Mouse (Mus musculus): Measurements from ENCODE around the gene Dll1. TPM values are rescaled to one million over a fixed set of nuclear protein-coding genes. Genes with fewer than 3 reads are reported as not detected.
A peak's percentile ranks its signal among the peaks of the same experiment; 100 is the strongest.

Dll1 gene
- total RNA-seq, 4 experiments from 2014 or later: 5.8 to 10.6 (median 8.0) TPM

DNA sequence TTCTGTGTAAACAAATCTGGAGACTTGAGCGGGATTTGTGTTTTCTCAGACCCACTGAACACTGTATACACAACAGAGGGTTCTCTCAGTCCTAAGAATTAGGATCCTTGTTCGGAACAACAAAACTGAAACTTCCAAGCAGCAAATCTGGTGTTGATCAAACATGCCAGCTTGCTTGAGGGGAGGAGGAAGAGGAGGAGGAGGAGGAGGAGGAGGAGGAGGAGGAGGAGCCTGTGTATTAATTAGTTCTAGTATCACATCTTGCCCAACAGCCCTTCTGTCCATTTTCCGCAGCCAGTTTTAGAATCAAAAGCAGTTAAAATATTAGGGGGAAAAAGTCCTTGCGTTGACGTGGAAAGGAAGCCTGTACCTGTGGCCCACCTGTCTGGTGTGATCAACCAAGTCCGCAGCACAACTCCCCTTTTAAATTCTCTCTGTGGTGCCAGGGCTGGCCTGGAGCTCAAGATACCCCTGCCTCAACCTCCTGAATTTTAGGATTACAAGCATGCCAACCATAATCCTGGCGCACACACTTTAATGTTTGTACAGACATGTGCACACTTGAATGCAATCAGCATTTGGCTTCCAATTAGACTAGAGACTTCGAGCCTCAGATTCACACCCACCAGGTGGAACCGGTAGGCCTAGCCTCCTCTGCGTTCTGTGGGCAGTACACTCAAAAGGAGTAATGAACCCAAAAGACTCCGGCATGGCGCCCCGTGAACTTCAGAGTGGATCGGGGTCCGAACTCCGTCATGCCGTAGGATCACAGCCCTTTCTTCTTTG is 3.3 kb upstream of the Dll1 start:
- DNase-seq (ENCODE audit: low spot score in 2 of 2): no peak

DNA sequence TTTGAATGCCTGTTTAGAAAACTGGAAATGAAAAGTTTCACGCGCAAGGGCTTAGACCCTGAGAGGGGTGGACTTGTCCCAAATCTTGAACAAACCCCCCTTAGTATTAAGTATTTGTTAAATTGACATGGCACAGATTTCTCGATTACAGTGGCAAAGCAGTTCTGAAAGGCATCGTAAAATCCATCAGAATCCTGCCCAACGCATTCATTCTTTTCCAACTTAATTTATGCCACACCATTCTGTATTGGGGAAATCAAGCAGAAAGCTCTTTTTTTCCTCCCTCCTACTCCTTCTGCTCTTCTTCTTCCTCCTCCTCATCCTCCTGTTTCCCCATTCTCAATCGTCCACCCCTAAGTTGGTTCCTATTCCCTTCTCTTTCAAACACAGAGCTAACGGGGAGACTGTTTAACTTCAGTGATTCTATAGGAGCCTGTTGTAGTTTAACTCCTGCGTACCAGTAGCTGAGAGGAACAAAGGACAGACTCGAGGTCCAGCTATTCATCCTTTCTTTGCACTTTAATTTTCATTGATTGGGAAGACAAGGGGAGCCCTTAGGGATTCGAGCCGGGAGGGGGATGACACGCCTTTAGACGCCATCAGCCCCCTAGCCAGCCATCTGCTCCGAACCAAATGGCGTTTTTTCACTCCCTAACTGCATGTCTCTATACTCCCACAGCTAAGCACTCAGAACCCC is 1.9 kb upstream of the Dll1 start:
- DNase-seq (ENCODE audit: low spot score in 2 of 2): no peak

DNA sequence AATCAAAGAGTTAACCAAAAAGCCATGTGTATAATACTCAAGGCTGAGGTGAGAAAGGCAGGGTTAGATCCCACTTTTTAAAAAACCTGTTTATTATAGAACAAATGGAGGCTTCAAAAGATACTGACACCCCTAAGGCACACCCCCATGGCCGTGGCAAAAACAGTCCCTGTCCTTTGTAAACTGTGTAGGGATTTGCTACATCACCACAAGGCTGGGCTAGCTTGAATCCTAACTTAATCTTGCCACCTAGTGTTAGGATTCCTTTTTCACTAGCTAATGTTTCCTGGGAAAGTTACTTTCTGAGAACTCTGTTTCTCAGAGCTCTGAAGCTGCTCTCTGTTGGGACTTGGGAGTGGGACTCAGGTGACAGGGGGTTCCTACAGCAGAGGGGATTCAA is 1.2 kb upstream of the Dll1 start:
- DNase-seq (ENCODE audit: low spot score in 2 of 2): no peak

DNA sequence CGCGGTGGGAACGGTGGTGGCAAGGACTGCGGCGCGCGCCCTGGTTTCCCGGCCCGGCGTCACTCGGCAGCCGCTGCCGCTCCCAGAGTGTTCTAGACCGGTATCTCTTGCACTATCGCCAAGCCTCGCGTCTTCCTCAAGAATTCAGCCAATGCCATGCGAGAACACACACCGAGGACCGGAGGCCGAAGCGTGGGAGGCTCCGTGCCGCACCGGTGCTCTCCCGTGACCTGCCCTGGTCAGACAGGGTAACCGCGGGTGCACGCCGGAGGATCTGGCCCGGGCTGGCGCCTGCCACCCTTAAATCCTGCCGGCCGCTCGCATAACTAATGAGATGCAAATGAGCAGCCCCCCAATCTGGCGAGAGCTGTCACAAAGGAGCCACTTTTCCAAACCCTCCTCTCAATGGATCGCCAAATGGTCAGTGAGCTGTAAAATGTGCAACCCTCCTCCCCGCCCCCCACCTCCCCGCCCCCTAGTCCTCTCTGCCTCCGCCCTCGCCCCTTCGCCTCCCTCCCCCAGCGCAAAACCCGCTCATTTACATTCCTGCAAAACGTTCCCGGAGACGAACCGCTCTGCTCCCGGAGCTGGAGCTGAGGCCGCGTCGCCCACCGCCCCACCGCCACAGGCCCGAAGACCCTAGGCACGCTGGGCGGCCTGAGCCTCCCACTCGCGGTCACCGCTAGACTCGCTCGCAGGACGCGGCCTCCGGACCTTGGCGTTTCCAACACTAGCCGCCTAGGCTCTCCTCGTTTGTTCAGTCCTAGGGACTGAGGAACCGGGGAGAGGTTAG is 775 bp downstream of the Dll1 start:
- DNase-seq (ENCODE audit: low spot score in 2 of 2): peak; percentile 53 to 58

DNA sequence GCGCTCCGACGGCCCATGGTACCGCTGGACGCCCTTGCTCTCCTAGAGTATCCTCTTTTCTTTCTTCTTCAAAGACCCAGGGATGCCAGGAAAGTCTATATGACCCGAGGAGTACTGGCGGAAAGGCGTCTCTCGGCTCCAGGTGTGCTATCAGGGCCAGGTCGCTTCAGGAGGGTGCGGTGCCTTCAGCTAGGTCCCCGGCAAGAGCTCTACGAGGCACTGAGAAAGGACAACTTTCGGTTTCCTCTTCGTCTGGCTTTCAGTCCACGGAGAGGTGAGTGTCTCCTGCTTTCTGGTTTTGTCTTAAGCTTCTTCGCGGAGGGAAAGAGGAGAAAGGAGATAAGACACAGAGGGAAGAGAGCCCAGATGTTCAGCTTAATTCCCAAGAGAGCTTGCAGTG is 1.4 kb downstream of the Dll1 start:
- no peak for DNase-seq (ENCODE audit: low spot score in 2 of 2)

DNA sequence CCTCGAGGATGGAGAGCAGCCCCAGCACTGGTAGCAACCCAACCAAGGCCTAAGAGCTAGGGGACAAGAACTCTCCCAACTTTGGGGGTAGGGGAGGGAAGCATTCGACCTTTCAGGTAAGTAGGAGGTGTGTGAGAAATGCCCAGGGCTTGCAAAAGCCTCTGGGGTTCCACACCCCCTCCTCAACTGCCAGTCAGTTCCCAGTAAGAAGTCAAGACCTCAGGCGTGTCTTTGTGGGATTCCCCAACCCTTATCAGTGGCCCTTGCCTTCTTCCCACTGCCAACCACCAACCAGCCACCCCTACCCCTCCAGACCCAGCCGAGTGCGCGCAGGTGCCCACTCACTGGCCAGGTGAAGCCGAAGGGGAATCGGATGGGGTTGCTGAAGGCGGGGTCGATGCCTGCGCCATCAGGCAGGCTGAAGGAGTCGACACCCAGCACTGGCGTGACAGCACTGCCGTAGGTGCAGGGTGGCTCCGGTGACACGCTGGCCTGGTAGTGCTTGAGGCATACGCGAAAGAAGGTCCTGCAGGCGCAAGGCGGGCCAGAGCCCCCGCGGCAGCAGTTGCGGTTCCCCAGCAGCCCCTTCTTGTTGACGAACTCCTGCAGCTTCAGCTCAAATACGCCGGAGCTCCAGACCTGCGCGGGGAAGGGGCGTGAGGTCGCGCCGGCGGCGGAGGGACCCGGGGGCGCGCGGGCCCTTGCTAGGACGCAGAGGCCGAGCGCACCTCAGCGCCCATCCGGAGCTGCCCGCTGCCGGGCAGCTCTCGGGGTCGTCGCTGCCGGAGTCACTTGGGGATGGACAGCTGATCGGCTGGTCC is 2.1 kb downstream of the Dll1 start:
- no peak for DNase-seq (ENCODE audit: low spot score in 2 of 2)

DNA sequence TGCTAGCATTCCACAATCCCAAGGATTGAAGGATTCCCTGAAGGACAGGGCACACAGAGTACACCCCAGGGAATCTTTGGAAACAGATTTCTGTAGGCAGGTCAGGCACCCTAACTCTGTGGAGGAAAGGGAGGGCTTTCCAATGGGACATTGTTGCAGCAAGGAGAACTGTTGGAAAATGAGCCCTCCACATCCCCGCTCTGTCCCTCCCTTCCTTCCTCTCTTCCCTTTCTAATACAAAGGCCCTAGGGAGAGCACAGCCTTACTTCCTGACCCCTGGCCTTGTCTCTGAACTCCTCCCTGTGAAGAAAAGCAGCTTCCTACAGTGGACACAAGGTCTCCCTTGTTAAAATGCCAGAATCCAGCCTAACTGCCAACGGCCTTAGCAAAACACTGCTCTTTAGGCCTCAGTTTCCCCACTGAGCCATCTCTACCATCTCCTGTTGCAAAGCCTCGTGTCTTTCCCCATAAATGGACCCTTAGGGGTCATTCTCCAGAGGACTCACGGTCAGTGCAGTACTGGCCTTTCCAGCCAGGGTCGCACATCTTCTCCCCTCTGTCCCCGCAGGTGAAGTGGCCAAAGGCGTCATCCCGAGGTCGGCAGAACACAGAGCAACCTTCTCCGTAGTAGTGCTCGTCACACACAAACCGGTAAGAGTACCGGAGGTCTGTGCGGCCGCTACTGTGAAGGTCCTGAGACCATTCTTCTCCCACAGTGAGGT is 3.6 kb downstream of the Dll1 start:
- DNase-seq (ENCODE audit: low spot score in 2 of 2): no peak

DNA sequence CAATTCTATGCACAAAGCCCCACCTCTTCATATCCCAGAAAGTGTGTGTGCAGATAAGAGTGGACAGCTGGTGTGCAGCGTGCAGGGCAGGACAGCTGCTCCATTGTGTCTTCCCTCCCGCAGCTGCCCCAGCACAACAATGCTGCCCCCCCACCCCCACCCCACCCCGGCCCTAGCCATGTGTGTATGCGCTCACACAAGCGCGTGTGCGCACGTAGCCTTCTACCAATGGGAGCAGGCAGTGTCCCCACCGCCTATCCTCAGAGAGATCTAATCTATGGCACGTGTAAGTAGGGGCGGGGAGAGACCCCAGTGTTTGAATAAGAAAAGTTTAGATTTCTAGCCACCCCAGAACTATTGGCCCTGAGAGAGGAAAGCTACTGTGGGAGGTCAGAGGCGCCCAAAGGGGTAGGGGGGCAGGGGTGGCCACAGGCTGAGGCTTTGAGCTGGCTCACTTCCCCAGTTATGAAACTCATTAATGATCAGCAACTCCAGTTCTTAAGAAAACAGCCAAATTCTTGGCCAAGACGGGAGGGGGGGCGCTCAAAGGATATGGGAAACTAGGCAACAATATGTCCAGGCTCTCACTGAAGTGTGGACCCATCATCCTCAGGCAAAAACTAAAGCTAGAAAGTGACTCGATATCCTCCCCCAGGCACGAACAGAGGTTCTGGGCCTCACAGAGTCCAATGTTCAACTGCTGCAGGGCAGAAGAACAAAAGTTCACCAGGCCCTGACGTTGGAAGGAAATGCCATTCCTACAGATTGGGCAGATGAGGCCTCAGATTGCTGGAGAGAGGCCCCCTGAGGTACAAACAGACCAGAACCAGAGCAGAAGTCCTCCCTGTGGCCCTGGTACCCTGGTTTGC is 4.5 kb downstream of the Dll1 start:
- no peak for DNase-seq (ENCODE audit: low spot score in 2 of 2)

DNA sequence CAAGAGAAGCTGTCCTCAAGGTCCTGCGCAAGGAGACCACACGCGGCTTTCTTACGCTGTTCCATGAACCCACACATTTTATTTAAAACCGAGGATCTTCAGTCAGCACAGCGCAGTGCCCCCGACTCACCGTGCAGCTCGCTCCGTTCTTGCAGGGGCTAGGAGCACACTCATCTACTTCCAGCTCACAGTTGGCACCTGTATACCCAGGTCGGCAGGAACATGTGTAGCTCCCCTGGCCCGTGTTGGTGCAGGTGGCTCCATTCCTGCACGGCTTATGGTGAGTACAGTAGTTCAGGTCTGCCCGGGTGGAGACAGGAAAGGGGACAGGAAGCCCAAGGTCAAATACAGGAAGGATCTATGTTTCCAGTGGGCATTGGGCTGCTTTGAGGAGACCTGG is 6.3 kb downstream of the Dll1 start:
- DNase-seq (ENCODE audit: low spot score in 2 of 2): no peak

DNA sequence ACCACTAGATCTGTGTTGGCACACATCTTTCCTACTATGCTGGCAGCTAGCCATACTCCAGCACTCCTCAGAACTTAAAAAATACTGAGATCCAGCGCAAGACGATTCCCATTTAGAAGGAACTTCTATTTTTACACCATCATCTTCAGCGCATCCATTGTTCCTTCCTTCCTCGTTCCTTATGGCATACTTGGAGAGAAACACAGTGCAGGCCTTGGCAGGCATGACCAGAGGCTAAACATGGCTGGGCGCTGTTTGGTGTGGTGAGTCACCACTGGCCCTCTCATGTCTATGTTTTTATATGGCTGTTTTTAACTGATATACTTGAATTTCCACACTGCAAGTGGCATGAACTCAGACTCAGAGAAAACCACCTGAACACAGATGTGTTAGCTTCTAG is 11.0 kb downstream of the Dll1 start:
- no peak for DNase-seq (ENCODE audit: low spot score in 2 of 2)

DNA sequence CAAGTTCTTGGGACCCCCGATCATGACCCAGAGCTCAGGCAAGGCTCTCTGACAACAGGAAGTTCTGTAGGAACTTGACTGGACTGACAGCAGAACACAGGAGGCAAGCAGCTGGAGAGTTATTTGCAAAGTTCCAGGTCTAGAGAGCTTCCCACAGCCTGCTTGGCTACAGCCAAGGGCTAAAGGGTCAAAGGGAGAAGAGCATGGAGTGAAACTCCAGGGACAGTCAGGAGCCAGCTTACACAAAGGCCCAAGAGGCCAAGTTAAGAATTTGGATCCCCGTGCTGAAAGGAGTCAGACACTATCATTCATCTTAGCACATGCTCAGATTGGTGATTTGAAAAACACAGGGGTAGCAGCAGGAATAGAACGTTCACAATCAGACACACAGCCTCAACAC is 13.0 kb downstream of the Dll1 start:
- no peak for DNase-seq (ENCODE audit: low spot score in 2 of 2)

DNA sequence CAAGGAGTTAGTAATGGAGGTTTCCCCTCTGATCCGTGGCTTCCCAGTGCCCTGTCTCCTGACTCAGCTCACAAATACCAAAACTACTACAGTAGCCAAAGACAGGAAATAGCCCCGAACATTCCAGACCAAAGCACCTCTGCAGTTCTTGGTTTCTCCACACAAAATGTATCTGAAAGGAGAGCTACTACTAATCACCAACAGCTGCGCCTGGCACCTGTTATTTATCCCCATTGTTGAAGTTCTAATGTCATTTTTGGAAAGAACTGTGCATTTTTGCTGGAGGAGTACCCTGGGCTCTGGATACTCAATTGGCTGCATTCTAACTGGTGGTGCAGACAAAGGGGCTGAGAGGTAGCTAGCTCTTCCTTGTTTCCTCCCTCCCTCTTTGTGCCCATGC is 19.6 kb downstream of the Dll1 start:
- DNase-seq (ENCODE audit: low spot score in 2 of 2): no peak

DNA sequence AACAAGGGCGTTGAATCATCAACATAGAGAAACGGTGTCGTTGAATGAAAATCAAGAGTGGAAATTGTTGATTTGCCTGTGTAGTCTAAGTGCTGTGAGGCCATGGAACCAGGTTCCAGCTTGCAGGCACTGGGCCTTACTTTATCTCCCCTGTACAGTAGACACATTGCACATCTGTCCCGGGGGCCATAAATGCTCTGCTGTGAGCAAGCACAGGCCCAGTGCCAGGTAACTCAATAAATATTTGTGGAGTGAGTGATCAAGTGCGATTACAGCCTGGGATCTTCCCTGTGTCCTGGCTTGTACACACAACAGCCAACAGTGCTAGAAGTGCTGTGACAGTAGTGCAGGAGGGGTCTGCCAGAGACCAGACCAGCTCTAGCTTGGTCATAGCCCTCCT is 20.1 kb downstream of the Dll1 start:
- no peak for DNase-seq (ENCODE audit: low spot score in 2 of 2)

DNA sequence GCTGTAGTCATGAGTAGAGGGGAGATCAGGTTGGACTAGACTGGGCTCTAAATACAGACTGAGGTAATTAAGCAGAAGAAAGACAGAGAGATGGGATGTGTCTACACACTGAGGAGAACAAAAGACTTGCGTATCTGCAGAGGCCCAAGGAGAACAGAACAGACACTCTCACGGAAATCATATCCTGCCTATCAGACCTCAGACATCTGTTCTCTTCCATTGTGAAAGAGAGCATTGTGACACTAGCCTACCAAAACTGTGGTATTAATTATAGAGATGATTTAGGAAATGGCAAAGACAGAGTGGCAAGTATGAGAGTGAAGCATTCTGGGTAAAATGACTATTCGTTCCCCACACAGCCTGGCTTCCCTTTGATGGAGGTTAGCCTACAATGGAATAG is 21.6 kb downstream of the Dll1 start:
- no peak for DNase-seq (ENCODE audit: low spot score in 2 of 2)

DNA sequence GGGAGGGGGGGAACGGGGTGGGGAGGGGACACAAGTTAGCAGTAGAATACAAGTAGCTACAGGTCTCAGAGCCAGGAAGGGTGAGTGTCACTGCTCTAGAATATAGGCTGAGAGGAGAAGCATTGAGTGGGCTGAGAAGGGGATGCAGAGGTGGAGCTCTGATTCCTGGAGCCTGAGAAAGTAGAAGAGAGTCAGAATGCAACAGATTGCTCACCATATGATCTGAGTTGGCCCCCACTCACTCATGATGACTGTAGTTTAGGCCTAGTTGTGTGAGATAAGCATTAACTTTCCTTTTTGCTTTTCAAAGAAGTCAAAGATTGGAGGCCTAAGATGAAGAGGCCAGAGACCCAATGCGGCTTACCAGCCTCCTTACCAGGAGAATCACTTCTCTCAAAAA is 22.7 kb downstream of the Dll1 start:
- DNase-seq (ENCODE audit: low spot score in 2 of 2): no peak

DNA sequence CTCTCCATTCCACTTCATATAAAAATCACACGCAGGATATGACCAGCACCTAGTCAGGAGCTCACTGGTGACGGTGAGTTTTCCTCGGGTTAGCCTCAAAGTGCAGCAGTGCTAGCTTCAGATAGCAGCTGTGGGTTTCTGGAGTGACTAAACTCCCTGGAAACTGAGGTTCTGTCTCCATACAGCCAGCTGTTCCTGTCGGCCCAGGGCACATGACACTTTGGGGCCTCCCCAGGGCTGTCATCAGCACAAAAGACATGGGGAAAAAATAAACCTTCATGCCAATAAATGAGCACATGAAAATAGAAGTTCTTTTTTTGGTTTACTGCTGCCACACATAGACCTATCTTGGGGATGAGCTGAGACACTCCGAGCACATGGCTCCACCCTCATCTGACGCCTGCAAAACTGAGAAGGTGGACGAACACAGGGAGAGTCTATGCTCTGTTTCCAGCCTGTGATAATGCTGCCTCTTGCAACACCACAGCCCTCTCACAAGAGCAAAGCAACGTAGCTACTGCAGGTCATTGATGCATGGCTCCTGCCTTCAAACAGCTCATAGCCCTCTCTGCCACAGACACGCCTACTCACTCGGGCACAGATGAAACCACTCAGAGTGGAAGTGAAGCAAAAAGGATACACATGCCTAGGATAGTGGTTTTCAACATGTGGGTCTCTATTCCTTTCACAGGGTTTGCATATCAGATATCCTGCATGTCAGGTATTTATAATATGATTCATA is 23.6 kb downstream of the Dll1 start:
- DNase-seq (ENCODE audit: low spot score in 2 of 2): no peak

DNA sequence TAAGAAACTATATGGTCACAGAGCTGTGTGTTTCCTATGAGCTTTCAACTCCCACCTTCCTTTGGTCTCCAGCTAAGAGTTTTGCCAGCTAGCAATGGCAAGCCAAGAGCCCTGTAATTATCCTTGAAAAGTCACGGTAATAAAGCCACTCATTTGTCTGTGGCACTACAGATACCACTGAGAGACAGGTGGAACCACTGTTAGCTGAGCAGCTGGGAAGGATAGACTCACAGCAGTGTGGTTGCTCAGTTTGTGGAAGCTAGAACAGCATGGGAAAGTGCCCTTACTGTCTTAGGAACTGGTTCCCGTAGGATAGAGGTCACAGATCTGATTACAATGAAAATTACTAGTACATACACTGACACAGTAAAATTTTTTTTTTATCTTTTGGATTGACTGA is 26.5 kb downstream of the Dll1 start:
- DNase-seq (ENCODE audit: low spot score in 2 of 2): no peak

DNA sequence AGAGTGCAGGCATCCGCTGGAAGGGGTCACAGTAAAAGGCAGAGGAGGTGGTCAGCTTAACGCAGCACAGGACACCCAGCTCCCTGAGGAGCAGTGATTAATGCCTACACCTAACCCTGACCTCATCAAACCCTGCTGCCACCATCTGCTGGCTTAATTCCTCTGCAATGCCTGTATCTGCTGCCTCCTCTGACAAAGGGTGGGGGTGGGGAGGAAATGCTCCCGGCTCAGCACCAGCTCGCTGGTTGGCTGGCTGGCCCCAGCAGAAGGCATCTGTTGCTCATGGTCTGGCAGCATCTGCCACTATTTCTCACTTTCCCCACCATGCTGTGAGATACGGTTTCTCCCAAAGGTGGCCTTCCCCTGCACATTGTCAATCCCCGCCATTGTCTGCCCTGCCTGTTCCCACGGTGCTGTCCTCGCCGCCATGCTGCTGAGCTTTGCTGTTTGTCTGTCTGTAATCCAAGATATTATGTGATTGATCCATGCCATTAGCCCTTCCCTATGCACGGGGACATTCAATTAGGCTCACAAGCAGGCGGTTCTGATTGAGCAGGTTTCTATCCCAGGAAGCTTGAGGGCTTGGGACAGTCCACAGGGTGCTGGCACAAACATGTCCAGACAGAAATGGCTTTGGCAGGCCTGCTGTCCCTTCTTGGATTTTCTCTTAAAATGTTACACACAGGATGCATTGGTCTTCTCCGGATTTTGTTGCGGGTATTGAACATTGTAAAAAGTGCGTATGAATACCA is 33.4 kb downstream of the Dll1 start:
- DNase-seq (ENCODE audit: low spot score in 2 of 2): no peak
